Mouse (Mus musculus) thymus, postnatal 14 days (tissue): ENCODE measurements around the gene Ddx6.
A peak's percentile ranks its signal among the peaks of the same experiment; 100 is the strongest.
"Not testable (repeated sequence)": the region's sequence is repeated elsewhere in the genome, so short reads cannot be mapped to it uniquely, and the experiment has no call there.

Experiments used
- DNase-seq: peaks from one replicate; pipeline ENCODE4 v3.0.0; 2021

The Ddx6 gene

GRCm38 (mm10) chr9:44594901-44595536, 9.7 kb upstream of the Ddx6 start:
- no peak for DNase-seq

DNA sequence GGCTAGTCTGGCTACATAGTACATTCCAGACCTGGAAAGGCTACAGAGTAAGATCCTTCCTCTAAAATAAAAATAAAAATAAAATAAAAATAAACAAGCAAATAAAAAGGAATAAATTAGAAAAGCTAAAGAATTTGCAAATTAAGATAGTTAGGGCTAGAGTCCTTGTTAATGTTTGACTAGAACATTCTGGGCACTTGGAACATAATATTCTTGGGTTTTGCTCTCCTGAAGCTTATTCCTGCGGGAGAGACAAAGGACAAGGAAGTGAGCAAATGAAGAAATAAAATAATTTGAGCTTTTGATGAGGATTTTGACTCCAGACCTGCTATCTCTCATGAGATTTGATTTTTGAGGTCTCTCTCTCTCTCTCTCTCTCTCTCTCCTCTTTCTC, 9.2 kb upstream of the Ddx6 start:
- no peak for DNase-seq

GRCm38 (mm10) chr9:44597742-44598141, 7.0 kb upstream of the Ddx6 start:
- no peak for DNase-seq

DNA sequence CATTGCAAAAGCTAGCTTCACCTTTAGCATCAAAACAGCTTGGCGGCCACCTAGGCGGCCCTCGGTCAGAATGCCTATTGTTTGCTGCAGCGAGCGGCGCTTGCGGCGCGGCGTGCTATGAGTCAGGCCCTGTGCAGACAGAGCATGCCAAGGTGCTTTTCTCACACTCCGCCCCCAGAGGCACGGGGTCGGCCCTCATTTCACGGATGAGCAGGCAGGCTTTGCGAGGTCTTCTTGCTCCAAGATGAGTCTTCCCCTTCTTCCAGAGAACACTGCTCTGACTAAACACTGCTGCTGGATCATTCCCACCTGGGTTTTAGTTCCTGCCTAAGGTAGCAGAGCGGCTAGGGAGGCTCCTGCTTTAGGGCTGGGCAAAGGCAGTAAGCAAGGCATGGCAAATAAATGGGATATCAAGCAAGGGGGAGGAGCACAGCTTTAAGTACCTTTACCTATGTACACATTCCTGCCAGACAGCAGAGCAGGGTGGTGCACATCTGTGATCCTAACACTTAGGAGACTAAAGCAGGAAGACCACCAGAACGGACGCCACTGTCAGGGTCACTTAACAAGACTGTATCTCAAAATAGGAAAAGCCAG, 5.7 kb upstream of the Ddx6 start:
- DNase-seq: no peak

GRCm38 (mm10) chr9:44599616-44600015, 5.1 kb upstream of the Ddx6 start:
- DNase-seq: no peak

DNA sequence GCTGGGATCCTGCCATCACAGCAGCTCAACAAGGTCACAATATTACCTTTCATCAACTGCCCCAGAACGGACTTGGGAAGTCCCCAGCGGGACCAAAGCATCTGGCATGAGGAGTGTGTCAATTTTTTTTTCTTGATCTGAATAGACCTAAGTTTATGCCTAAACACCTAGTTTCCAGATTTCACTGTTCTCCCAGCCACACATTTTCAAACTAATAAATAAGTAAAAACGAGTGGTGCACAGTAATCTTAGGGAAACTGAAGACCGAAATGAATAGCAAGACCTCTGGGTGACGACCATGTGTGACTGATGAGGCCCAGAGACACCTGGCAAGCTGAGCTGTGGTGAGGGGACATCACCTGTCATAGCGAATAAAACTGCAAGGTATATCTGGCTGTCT, 3.9 kb upstream of the Ddx6 start:
- DNase-seq: no peak

DNA sequence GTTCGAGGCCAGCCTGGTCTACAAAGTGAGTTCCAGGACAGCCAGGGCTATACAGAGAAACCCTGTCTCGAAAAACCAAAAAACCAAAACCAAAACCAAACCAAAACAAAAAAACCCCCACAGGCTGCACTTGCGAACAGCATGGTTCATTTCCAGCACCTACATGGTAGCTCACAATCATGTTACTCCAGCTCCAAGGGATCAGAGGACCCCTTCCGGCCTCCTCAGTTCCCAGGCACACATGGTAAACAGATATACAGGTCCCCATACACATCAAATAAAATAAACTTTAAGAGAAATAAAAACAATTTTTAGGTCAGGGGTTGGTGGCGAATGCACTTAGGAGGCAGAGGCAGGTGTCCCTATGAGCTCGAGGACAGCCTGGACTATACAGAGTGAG, 1.9 kb upstream of the Ddx6 start:
- peak; percentile 23 for DNase-seq

DNA sequence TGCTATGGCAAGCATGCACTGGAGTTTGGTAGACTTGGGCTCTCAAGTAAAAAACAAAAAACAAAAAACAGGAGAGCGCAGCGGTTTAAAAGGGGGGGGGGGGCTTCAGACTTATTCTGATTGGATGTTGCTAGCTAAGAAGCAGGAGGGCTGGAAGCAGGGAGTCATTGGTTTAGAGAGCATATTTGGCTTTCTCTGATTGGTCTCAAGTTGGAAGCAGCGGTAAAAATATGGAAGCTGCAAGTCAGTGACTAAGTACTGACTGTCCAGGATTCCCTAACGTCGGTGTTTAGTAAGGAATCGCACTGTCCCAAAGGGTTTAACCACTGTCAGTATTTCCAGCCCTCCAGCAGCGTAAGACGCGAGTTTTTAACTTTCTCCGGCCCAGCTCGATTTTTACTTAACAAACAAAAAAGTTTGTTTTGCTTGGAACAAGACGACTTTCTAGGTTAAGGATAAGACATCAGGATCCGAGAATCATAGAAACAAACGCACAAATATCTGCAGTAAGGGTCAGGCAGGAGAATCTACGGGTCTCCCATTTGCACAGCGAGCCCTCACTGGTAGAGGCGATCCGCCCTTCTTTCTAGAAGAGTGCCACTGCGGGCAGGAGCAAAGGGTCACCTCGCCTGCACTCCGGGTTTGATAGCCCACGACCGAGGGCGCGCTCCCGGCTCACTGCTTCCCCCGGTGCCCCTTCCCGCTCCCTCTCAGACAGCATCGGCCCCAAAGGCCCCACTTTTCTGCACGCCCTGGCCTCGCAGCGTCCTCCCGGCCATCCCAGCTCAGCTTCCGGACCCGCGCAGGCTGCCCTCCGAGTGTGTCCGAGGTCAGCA, 1.0 kb upstream of the Ddx6 start:
- peak; percentile 68 for DNase-seq

DNA sequence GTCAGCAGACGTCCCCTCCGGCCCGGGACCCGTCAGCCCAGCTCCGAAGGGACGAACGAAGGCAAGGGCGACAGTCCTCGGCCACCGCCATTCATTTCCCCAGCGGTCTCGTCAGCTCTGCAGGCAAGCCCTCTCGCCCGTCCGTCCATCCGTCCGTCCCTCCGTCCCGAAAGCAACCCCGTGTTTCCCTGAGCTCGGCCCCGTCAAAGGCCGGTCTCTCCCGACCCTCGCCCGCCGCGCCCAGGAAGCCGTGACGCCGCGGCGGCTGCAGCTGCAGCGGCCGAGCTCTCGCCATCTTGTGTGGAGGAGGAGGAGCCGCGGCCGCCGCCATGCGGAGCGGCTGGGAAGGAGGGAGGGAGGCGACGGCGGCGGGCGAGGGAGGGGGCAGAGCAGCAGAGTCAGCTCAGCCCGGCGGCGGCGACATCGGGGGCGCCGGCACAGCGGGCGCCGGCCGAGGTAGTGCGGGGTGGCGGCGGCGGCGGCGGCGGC, 358 bp upstream of the Ddx6 start:
- DNase-seq: peak; percentile 87

DNA sequence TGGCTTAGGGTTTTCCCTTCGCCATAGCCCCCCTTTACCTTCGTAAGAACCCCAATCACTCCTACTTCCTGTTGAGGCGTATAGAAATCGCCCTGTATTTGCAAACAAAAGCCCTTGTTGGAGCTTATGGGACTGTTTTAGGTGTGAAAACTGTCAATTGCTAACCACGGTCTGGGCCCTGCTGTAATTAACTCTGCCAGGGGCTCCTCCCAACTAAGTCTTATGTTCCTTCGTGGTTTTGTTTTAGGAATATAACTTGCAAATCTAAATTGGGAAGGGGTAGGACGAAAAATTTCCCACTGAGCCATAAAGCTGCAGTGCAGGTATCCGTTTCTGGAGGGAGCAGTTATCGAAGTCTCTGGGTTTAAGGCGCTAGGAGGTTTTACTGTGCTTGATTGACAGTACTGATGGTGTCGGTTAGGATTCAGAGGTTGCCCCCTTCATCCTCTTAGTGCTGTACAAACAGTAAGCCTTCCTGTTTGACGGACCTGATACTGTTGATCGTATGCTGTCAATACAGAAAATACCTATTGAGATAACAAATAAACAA, 999 bp downstream of the Ddx6 start:
- DNase-seq: peak; percentile 34

- no peak for DNase-seq
Observed at GRCm38 (mm10) chr9:44606646-44607045, 2.0 kb downstream of the Ddx6 start.

DNA sequence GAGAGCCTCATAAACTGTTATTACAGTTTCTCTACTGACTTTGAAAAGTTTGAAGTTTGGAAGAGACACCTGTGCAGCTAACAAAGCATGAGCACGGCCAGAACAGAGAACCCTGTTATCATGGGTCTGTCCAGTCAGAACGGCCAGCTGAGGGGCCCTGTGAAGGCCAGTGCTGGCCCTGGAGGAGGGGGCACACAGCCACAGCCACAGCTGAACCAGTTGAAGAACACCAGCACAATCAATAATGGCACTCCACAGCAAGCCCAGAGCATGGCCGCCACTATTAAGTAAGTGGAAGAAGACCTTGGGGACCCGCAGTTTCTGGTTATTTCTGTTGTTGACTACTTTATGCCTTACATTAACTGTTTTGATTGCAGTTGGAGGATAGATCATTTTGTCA, 2.6 kb downstream of the Ddx6 start:
- no peak for DNase-seq

- DNase-seq: no peak
Observed at GRCm38 (mm10) chr9:44610371-44610770, 5.7 kb downstream of the Ddx6 start.

DNA sequence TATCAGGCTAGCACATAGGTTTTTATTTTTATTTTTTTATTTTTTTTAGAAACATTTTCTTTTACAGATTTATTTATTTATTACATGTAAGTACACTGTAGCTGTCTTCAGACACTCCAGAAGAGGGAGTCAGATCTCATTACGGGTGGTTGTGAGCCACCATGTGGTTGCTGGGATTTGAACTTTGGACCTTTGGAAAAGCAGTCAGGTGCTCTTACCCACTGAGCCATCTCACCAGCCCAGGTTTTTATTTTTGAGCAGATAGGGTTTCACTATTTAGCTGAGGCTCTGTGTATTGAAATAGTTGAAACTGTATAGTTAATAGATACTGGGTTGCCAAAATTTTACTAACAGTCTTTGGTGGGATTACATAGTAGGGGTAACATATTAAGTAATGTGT, 8.4 kb downstream of the Ddx6 start:
- DNase-seq: not testable (repeated sequence)

DNA sequence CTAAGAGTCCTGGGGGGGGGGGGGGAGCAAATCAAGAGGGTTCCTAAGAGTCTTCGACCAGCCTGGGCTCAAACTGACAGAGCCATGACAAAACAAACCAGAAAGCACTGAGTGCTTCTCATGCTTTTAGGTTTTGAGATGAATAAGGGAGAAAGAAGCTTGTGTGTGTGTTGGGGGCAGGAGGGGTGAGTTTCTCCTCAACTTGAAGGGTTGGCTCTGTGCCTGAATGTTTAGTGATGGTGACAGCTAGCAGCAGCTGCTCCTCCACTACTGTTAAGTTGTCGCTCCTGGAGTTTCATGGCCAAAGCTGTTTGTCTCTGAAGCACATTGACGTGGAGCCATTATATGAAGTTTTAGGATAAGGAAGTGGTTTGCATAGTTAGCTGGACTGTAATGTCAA, 16.4 kb downstream of the Ddx6 start:
- DNase-seq: no peak

DNA sequence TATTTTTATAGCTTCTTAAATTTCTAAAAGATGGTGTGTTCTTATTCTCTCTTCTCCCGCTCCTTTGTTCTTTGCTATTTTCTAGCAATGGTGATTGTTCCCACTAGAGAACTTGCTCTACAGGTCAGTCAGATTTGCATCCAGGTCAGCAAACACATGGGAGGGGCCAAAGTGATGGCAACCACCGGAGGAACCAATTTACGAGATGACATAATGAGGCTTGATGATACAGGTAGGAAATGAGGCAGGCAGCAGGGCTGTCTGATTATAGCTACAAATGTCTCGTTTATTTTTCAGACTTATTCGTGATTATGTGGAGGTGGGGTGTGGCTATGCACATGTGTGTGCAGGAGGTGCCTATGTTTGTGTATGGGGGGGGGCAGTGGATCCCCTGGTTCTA, 19.7 kb downstream of the Ddx6 start:
- no peak for DNase-seq

DNA sequence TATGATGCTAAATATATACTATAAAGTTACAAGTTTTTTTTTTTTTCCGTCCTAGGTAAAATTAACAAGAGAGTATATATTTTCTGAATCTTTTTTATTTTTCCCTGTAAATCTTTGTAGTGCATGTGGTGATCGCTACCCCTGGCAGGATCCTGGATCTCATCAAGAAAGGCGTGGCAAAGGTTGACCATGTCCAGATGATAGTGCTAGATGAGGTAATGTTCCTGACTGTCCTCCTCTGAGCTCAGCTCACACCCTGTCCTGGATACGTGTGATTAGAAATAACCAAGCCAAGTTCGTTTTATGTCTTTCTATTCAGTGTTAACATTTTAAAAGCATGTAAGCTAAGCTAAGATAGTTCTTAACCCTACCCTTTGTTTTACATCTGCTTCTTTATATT, 21.6 kb downstream of the Ddx6 start:
- DNase-seq: no peak

GRCm38 (mm10) chr9:44637551-44638169, 33.0 kb downstream of the Ddx6 start:
- DNase-seq: no peak

GRCm38 (mm10) chr9:44638726-44639125, 34.0 kb downstream of the Ddx6 start:
- not testable (repeated sequence) for DNase-seq

DNA sequence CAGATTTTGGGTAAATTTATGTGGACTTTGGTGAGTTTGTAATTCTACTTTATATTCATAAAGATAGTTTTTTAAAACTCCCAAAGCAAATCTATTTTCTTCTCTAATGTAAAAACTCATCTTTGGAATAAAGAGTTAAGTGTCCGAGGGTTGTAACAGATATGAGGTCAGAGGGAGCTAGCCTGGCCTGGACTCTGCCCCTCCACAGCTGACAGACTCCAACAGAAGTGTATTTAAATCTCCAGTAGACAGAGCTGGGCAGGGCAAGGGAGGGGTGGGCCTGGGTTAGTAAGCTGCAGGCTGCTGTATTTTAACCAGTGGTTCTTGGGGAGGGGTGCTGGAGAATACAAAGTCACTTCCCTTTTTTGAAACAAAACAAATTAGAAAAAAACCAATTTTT, 35.3 kb downstream of the Ddx6 start:
- DNase-seq: not testable (repeated sequence)

DNA sequence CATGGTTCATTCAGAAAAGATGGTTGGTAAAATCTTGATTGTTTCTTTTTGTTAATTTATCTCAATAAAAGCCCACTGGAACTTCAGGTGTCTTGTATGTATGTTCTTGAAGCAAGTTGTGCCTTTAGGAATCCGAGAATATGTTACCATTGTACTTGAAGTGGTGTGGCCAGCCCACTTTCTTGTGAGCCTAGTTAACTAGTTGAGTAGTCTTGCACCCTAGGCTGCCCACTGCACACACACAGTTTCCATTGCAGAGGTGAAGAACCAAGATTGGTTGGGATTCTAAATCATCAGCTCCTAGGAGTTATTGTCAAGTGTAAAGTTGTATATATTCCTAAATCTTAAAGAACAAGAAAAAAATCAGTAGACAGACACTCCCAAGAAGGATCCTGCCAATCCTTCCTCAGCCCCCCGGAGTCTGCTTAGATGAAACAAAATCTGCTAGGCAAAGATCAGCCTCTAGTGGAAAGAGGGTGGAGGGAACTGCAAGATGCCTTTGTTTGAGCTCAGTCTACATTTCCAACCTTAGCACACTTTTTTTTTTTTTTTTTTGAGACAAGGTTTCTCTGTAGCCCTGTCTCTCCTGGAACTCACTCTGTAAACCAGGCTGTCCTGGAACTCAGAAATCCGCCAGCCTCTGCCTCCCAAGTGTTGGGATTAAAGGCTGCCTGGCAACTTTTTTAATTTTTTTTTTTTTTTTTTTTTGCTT, 36.1 kb downstream of the Ddx6 start:
- no peak for DNase-seq

GRCm38 (mm10) chr9:44641616-44642015, 36.9 kb downstream of the Ddx6 start:
- DNase-seq: no peak

DNA sequence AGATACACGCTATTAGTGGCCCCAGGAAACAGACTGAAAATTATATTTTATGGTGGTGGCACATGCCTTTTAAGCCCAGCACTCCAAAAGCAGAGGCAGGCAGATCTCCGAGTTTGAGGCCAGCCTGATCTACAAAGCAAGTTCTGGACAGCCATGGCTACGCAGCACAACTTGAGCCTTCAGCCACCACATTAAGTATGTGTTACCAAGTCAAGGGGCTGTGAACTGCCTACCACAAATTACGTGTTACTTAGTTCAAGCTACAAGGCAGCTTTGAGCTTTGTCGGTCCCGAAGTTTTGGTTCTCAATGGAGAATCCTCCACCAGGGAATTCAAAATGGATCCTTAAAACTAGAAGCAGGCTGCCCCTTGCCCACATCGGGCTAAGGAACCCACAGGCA, 38.4 kb downstream of the Ddx6 start:
- DNase-seq: no peak
